Mouse (Mus musculus) C2C12 (cell line): ENCODE measurements around the gene 2810459M11Rik. TPM values are rescaled to one million over a fixed set of nuclear protein-coding genes. Genes with fewer than 3 reads are reported as not detected.
"Not testable (repeated sequence)": the region's sequence is repeated elsewhere in the genome, so short reads cannot be mapped to it uniquely, and the experiment has no call there.

Experiments
- H3K27me3 ChIP-seq: one replicate; pipeline ENCODE4 v1.6.1; 2011; ENCODE audit not compliant: control insufficient read depth, insufficient read depth, insufficient read length
- H3K36me3 ChIP-seq: one replicate; pipeline ENCODE4 v1.6.1; 2011; ENCODE audit not compliant: control insufficient read depth, insufficient read depth
- H3K4me3 ChIP-seq: one replicate; pipeline ENCODE4 v1.5.1; 2011; ENCODE audit warnings: mild to moderate bottlenecking, control low read depth; ENCODE audit not compliant: poor library complexity, insufficient read depth, severe bottlenecking
- H3K79me2 ChIP-seq: one replicate; pipeline ENCODE4 v1.6.1; 2011; ENCODE audit not compliant: control insufficient read depth, insufficient read depth
- H3K79me3 ChIP-seq: one replicate; pipeline ENCODE4 v1.6.1; 2011; ENCODE audit warnings: low read depth, control low read depth
- H3ac ChIP-seq: one replicate; pipeline ENCODE3; 2011; ENCODE audit warnings: low read depth; ENCODE audit not compliant: control insufficient read depth, insufficient read length
- CEBPB ChIP-seq: IDR thresholded peaks from one replicate; pipeline ENCODE4 v1.6.1; 2011; ENCODE audit warnings: low read depth, mild to moderate bottlenecking, control low read depth, moderate library complexity
- CTCF ChIP-seq: IDR thresholded peaks from one replicate; pipeline ENCODE4 v1.5.1; 2011; ENCODE audit not compliant: control insufficient read depth, insufficient read depth, insufficient read length
- FOSL1 ChIP-seq: IDR thresholded peaks from one replicate; pipeline ENCODE4 v1.8.0; 2011; ENCODE audit warnings: mild to moderate bottlenecking, low read length; ENCODE audit not compliant: poor library complexity, insufficient read depth, severe bottlenecking
- MAX ChIP-seq: IDR thresholded peaks from one replicate; pipeline ENCODE4 v1.6.1; 2011; ENCODE audit warnings: mild to moderate bottlenecking, control low read depth
- MYOD1 ChIP-seq: IDR thresholded peaks from one replicate; pipeline ENCODE4 v1.6.1; 2011; ENCODE audit warnings: low read depth; ENCODE audit not compliant: control insufficient read depth, insufficient read length
- MYOG ChIP-seq: IDR thresholded peaks from one replicate; pipeline ENCODE4 v1.6.1; 2011; ENCODE audit not compliant: control insufficient read depth, insufficient read length; ENCODE audit errors: extremely low read depth
- USF1 ChIP-seq: IDR thresholded peaks from one replicate; pipeline ENCODE4 v1.6.1; 2011; ENCODE audit warnings: low read depth, mild to moderate bottlenecking, control low read depth, moderate library complexity
- polyA plus RNA-seq: library from polyadenylated mRNA; unstranded; fragments of >200 nt; fragmentation: generic; extraction: Trizol; gene quantifications from one replicate; pipeline ENCODE4 v1.2.1, GENCODE M21; 2012; ENCODE audit warnings: missing spikeins

Gene 2810459M11Rik
- polyA plus RNA-seq, 1 experiment, result not detected

DNA sequence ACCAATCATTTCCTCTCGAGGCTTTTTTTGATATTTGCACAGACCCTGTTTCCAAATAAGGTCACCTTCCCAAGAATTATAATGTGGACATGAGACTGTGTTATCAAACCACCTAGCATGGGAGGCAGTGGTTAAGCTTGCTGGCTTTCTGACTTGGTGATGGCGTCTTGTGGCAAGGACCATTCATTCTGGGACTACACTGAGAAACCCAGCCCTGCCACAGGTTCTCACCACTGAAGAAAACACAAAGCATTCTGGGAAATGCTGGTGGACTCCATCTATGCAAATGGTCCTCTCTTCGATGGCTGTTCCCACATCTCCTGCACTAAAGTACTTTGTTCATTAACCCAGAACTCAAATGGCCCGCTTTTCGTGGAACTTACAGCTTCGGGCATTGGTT lies 39.6 kb upstream of the 2810459M11Rik start:
- Histone ChIP-seq H3K79me3 (no peaks in the 10 kb centered on the region), H3K36me3 (no peaks in the 10 kb centered on the region), H3K79me2 (no peaks in the 10 kb centered on the region), H3K27me3 (peaks cover 9% of the 10 kb centered on the region), H3K4me3 (no peak overlapping the region), H3ac (no peak overlapping the region)
- TF ChIP-seq MYOD1, result no peak
- TF ChIP-seq FOSL1, result no peak
- TF ChIP-seq CEBPB, result no peak
- no peak for TF ChIP-seq MYOG
- no peak for TF ChIP-seq MAX
- TF ChIP-seq CTCF, result no peak
- TF ChIP-seq USF1, result no peak

GRCm38 (mm10) chr1:86007778-86008177 lies 37.9 kb upstream of the 2810459M11Rik start:
- no peak overlapping the region for H3ac ChIP-seq
- H3K27me3 ChIP-seq, result no peaks in the 10 kb centered on the region
- H3K79me3 ChIP-seq, result no peaks in the 10 kb centered on the region
- H3K36me3 ChIP-seq, result no peaks in the 10 kb centered on the region
- H3K79me2 ChIP-seq, result no peaks in the 10 kb centered on the region
- TF ChIP-seq MYOD1, result no peak
- TF ChIP-seq CTCF, result peak; percentile 49
- no peak overlapping the region for H3K4me3 ChIP-seq

- not testable (repeated sequence) for H3K4me3 ChIP-seq, H3K79me3 ChIP-seq, H3K36me3 ChIP-seq, H3ac ChIP-seq, H3K79me2 ChIP-seq
- peaks cover 25% of the 10 kb centered on the region for H3K27me3 ChIP-seq
These were observed 29.9 kb upstream of the 2810459M11Rik start for GRCm38 (mm10) chr1:86015758-86016157.

GRCm38 (mm10) chr1:86016516-86016915 lies 29.1 kb upstream of the 2810459M11Rik start, which contains the start of gene Spata3:
TSS of gene Spata3 (plus strand) at chr1:86016816.
- Histone ChIP-seq H3K79me2 (no peaks in the 10 kb centered on the region), H3ac (no peak within 1 kb of the TSS), H3K79me3 (no peaks in the 10 kb centered on the region), H3K4me3 (no peak within 1 kb of the TSS), H3K27me3 (peaks cover 28% of the 10 kb centered on the region), H3K36me3 (no peaks in the 10 kb centered on the region)
- TF ChIP-seq MYOG (no peak), USF1 (no peak), MAX (no peak), FOSL1 (no peak), MYOD1 (no peak), CEBPB (no peak), CTCF (no peak)

- H3K27me3 ChIP-seq, result peaks cover 34% of the 10 kb centered on the region
- no peaks in the 10 kb centered on the region for H3K79me2 ChIP-seq
- H3K79me3 ChIP-seq, result no peaks in the 10 kb centered on the region
- H3K4me3 ChIP-seq, result no peak overlapping the region
- TF ChIP-seq CEBPB (no peak), FOSL1 (no peak), MAX (no peak), USF1 (no peak), MYOG (no peak), CTCF (no peak), MYOD1 (no peak)
- no peaks in the 10 kb centered on the region for H3K36me3 ChIP-seq
- H3ac ChIP-seq, result no peak overlapping the region
These were observed 27.2 kb upstream of the 2810459M11Rik start for GRCm38 (mm10) chr1:86018235-86019055.

DNA sequence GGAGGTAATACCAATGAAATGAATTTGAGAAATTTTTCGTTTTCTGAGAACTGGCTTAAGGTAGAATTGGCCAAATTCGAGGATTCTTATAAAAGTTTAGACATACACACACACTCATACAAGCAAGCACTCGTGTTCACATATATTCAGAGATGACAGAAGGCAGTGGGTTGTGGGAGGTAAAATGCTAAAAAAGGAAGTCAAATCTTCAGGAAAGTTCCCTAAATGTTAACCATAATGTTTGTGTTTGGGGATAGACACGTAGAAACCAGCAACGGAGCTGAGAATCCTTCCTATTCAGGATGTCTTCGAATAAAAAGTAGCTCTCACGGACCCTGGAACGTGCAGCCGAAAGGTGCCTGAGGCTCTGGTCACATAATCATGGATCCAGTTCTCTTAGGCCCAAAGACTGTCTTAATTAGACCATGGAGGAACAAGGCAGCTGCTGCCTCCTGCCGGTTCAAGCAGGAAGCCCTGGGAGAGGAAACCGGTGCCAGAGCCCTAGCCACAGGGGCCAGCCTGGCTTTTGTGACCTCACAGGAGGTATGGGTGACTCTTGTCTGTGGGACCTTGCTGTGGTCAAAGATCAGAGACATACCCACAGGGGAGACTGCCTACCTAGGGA lies 24.2 kb upstream of the 2810459M11Rik start:
- no peaks in the 10 kb centered on the region for H3K36me3 ChIP-seq
- H3ac ChIP-seq, result no peak overlapping the region
- H3K4me3 ChIP-seq, result no peak overlapping the region
- H3K79me3 ChIP-seq, result no peaks in the 10 kb centered on the region
- no peaks in the 10 kb centered on the region for H3K79me2 ChIP-seq
- TF ChIP-seq MYOD1, result no peak
- TF ChIP-seq CTCF, result no peak
- no peak for TF ChIP-seq MAX
- no peak for TF ChIP-seq USF1
- peaks cover 35% of the 10 kb centered on the region for H3K27me3 ChIP-seq
